Mouse (Mus musculus): ENCODE results near the gene Tmem189. TPM values are rescaled to one million over a fixed set of nuclear protein-coding genes. Genes with fewer than 3 reads are reported as not detected.
A peak's percentile ranks its signal among the peaks of the same experiment; 100 is the strongest.
"Not testable (repeated sequence)": the region's sequence is repeated elsewhere in the genome, so short reads cannot be mapped to it uniquely, and the experiment has no call there.

Tmem189 gene
- polyA plus RNA-seq, 1 experiment from 2014 or later, result 22.1 TPM

- ATAC-seq, result no peak
- 94% methylated on average over 4 of the region's 4 CpGs for WGBS
- H3K4me1 ChIP-seq, result peaks cover 30% of the 10 kb centered on the region
Observed at GRCm38 (mm10) chr2:167657973-167658372, 31.6 kb downstream of the Tmem189 start.

DNA sequence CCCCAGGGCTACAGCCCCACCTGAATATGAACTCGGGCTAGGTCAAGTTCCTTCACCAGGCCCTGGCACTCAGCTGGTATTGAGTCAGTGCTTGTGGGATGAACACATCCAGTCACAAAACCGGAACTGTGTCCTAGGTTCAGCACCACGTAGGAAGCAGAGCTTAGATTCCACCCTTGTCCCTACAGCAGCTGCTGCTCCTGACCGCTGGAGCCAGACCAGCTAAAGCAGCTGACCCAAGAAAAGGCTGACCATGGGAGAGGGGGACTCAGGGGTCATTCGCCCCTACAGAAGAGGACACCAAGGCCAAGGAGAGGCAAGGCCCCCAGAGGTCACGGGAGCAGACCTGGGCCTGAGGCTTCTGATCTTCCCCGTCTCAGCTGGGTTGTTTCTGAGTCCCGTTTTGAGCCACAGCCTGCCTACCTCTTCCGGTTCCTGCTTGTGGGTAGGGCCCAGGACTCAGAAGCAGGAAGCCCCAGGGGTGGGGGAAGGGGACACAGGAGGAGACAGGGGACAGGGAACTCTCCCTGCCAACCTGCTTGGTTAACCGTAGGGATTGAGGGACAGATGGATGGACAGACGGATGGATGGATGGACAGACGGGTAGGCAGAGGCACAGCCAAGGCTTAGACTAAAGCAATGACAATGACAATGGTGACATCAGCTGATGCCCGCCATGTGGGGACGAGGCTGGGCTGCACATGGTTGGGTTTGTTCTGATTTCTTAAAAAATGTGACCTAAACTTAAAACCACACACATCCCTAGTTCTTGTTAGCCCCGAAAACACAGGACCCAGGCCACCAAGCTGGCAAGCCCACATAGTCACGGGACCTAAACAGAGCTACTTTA, 32.8 kb downstream of the Tmem189 start:
- 91% methylated on average over 16 of the region's 16 CpGs for WGBS
- peaks cover 30% of the 10 kb centered on the region for H3K36me3 ChIP-seq (ENCODE audit: poor library complexity, severe bottlenecking)
- no peak overlapping the region for H3K27ac ChIP-seq
- H3K9ac ChIP-seq, result no peak overlapping the region; the same call in 1 of the 2 replicates
- peaks cover under 1% of the 10 kb centered on the region; the same call in 1 of the 2 replicates for H3K27me3 ChIP-seq
- ATAC-seq, result no peak
- H3K4me1 ChIP-seq, result peaks cover 28% of the 10 kb centered on the region
- H3K4me3 ChIP-seq, result no peak overlapping the region
- H3K4me2 ChIP-seq, result no peak overlapping the region
- no peaks in the 10 kb centered on the region for H3K9me3 ChIP-seq (replicated peaks)

More at GRCm38 (mm10) chr2:167657973-167658372, 31.6 kb downstream of the Tmem189 start:
- Histone ChIP-seq H3K9me3 (replicated peaks) (no peaks in the 10 kb centered on the region), H3K27me3 (peaks cover 10% of the 10 kb centered on the region), H3K4me2 (no peak overlapping the region), H3K27ac (no peak overlapping the region), H3K4me3 (no peak overlapping the region), H3K9ac (peak overlapping the region; percentile 3; the same call in 1 of the 2 replicates), H3K36me3 (ENCODE audit: poor library complexity, severe bottlenecking) (peaks cover 20% of the 10 kb centered on the region)

GRCm38 (mm10) chr2:167654911-167655600, 34.6 kb downstream of the Tmem189 start:
- WGBS, result 87% methylated on average over 10 of the region's 10 CpGs

DNA sequence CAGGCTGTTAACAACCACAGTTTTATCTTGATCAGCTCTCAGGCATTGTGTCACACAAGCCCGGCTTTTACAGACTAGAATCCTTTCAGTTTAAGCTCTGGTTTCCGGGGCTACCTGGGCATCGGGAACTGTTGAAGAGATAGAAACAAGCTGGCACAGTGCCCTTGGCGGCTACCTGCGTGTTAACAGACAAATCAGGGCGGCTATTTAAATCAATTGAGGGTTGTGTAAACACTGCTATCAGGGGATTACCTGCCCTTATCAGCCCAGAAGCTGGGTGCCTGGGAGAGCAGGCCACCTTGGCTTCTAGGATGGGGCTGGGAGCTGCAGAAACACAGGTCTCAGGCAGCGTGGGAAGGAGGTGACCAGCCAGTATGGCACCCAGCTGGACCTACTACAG, 36.9 kb downstream of the Tmem189 start:
- no peak for ATAC-seq
- Histone ChIP-seq H3K4me1 (no peaks in the 10 kb centered on the region), H3K36me3 (ENCODE audit: poor library complexity, severe bottlenecking) (peaks cover 49% of the 10 kb centered on the region), H3K9ac (no peak overlapping the region), H3K9me3 (replicated peaks) (no peaks in the 10 kb centered on the region), H3K4me3 (no peak overlapping the region), H3K4me2 (no peak overlapping the region), H3K27ac (no peak overlapping the region), H3K27me3 (no peaks in the 10 kb centered on the region)
- 81% methylated on average over 7 of the region's 7 CpGs for WGBS

More at GRCm38 (mm10) chr2:167654911-167655600, 34.6 kb downstream of the Tmem189 start:
- Histone ChIP-seq H3K27me3 (no peaks in the 10 kb centered on the region), H3K4me2 (no peak overlapping the region), H3K9me3 (replicated peaks) (no peaks in the 10 kb centered on the region), H3K4me3 (no peak overlapping the region), H3K9ac (no peak overlapping the region), H3K36me3 (ENCODE audit: poor library complexity, severe bottlenecking) (peaks cover 38% of the 10 kb centered on the region), H3K4me1 (peaks cover 16% of the 10 kb centered on the region), H3K27ac (no peak overlapping the region)
- no peak for ATAC-seq

DNA sequence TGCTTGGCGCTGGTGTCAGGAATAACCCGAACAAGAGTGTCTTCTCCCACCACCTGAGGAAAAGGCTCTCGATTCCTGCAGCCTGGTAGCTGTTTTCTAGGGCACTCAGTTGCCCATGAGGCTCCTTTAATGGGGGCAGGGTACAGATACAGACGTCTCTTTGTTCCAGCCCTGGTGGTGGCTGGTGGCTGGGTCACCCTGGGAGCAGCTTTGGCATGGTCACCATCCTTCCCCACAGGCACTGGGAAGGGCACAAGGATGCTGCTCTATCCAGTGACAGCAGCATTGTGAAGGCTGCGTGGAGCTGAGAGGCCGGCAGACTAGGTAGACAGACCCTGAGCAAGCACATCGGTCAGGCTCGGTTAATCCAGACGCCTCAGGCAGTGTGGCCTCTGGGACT, 38.0 kb downstream of the Tmem189 start:
- Histone ChIP-seq H3K4me2 (no peak overlapping the region), H3K36me3 (ENCODE audit: poor library complexity, severe bottlenecking) (peaks cover 49% of the 10 kb centered on the region), H3K4me3 (no peak overlapping the region), H3K9ac (no peak overlapping the region; the same call in 1 of the 2 replicates), H3K27me3 (no peaks in the 10 kb centered on the region), H3K27ac (no peak overlapping the region), H3K4me1 (no peaks in the 10 kb centered on the region), H3K9me3 (replicated peaks) (no peaks in the 10 kb centered on the region)
- WGBS, result 93% methylated on average over 9 of the region's 9 CpGs
- ATAC-seq, result no peak

GRCm38 (mm10) chr2:167649290-167650032, 40.2 kb downstream of the Tmem189 start:
- no peak overlapping the region for H3K9ac ChIP-seq
- no peak overlapping the region for H3K4me3 ChIP-seq
- H3K27ac ChIP-seq, result no peak overlapping the region
- H3K4me1 ChIP-seq, result no peaks in the 10 kb centered on the region
- H3K4me2 ChIP-seq, result no peak overlapping the region
- WGBS, result 92% methylated on average over 12 of the region's 12 CpGs
- no peak for ATAC-seq
- H3K9me3 ChIP-seq (replicated peaks), result no peaks in the 10 kb centered on the region
- no peaks in the 10 kb centered on the region for H3K27me3 ChIP-seq
- H3K36me3 ChIP-seq (ENCODE audit: poor library complexity, severe bottlenecking), result peaks cover 59% of the 10 kb centered on the region

DNA sequence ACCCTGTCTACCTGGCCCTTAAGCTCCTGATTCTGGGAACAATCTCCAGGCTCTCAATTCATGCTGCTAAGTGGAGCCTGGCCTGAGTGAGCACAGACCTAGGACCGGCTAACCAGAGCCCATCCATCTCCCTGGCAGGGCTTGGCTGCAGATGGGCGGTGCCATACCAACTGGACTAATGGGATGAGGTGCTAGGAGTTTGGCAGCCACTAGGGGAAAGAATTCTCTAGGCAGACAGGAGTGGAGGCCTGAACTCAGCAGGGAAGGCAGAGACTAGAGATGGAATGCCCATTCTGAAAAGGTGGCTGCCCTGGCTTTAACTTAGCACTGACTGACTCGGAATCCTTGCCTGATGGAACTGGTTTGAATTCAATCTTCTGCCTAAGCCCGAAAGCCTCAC, 43.2 kb downstream of the Tmem189 start:
- Histone ChIP-seq H3K4me1 (no peaks in the 10 kb centered on the region), H3K4me3 (no peak overlapping the region), H3K27me3 (no peaks in the 10 kb centered on the region), H3K4me2 (no peak overlapping the region), H3K36me3 (ENCODE audit: poor library complexity, severe bottlenecking) (peaks cover 46% of the 10 kb centered on the region), H3K9me3 (replicated peaks) (no peaks in the 10 kb centered on the region), H3K27ac (no peak overlapping the region), H3K9ac (no peak overlapping the region)
- WGBS, result 83% methylated on average over 4 of the region's 4 CpGs
- no peak for ATAC-seq

DNA sequence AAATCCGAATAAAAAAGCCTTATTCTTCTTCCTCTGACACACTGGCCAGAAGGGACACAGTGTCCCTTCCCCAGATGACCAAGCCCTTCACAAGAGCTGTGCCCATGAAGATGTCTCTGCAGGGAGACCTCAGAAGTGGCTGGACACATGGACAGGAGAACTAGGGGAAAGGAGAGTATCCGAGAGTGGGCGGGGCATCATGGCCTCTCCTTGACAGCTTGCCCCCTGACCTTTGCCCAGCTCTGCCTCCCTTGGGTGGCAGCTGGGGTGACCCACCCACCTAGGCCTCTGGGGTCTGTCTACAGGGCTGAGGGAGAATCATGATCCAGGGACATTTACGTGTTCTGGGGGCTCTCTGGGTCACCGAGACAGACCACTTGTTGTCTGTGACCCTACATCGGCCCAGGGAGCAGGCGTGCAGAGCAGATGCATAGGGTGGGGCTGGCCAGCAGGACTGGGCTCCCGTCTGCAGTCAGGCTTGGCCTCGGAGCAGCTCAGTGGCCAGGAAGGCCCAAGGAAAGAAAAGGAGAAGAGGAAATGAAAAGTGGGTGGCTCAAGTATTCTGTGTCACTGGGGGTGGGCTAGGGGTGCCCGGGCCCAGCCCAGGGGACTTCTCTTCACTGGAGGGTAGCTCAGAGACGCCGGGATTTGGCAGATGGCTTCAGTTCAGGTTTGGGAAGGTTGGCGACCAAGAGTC, 46.1 kb downstream of the Tmem189 start:
- 87% methylated on average over 13 of the region's 13 CpGs for WGBS
- ATAC-seq; H3K9ac ChIP-seq; H3K4me3 ChIP-seq; H3K27ac ChIP-seq; H3K9me3 ChIP-seq (replicated peaks); H3K4me2 ChIP-seq; H3K27me3 ChIP-seq; H3K4me1 ChIP-seq: not testable (repeated sequence)
- H3K36me3 ChIP-seq (ENCODE audit: poor library complexity, severe bottlenecking), result peaks cover 38% of the 10 kb centered on the region

GRCm38 (mm10) chr2:167642164-167642563, 47.5 kb downstream of the Tmem189 start:
- WGBS, result 87% methylated on average over 6 of the region's 6 CpGs
- Histone ChIP-seq H3K27ac (no peak overlapping the region), H3K27me3 (no peaks in the 10 kb centered on the region), H3K9ac (no peak overlapping the region), H3K36me3 (ENCODE audit: poor library complexity, severe bottlenecking) (peaks cover 31% of the 10 kb centered on the region), H3K4me3 (no peak overlapping the region), H3K4me1 (no peaks in the 10 kb centered on the region), H3K9me3 (replicated peaks) (no peaks in the 10 kb centered on the region), H3K4me2 (no peak overlapping the region)
- no peak for ATAC-seq

DNA sequence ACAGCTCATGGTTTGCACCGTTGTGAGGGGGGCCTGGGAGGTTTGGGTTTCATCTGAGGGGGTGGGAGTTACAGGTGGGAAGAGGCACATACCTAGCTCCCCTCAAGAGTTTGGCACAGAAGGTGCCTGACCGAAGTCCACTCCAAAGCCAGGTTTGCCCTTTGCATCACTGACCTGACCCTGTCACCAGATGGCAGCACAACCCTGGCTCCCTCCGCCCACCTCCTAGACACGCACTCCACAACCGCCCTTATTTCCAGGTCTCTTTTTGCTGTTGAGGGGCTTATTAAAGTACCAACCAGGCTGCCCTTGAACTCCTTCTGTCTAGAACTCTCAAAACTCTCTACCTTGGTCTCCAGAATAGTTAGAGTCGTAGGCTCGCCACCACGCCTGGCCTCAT, 48.3 kb downstream of the Tmem189 start:
- H3K9me3 ChIP-seq (replicated peaks), result no peaks in the 10 kb centered on the region
- H3K36me3 ChIP-seq (ENCODE audit: poor library complexity, severe bottlenecking), result peaks cover 31% of the 10 kb centered on the region
- H3K4me2 ChIP-seq, result no peak overlapping the region
- H3K4me3 ChIP-seq, result no peak overlapping the region
- H3K9ac ChIP-seq, result no peak overlapping the region
- H3K27ac ChIP-seq, result no peak overlapping the region
- no peaks in the 10 kb centered on the region for H3K4me1 ChIP-seq
- 57% methylated on average over 8 of the region's 8 CpGs for WGBS
- no peaks in the 10 kb centered on the region for H3K27me3 ChIP-seq
- no peak for ATAC-seq

GRCm38 (mm10) chr2:167640279-167640678, 49.3 kb downstream of the Tmem189 start:
- Histone ChIP-seq H3K27ac (no peak overlapping the region), H3K27me3 (no peaks in the 10 kb centered on the region), H3K36me3 (ENCODE audit: poor library complexity, severe bottlenecking) (peaks cover 24% of the 10 kb centered on the region), H3K4me2 (no peak overlapping the region), H3K9ac (no peak overlapping the region), H3K4me1 (no peaks in the 10 kb centered on the region), H3K9me3 (replicated peaks) (no peaks in the 10 kb centered on the region), H3K4me3 (no peak overlapping the region)
- 84% methylated on average over 3 of the region's 3 CpGs for WGBS
- ATAC-seq, result no peak
